Mouse (Mus musculus) CH12.LX (cell line): ENCODE measurements around the gene Ralgapb. TPM values are rescaled to one million over a fixed set of nuclear protein-coding genes. Genes with fewer than 3 reads are reported as not detected.

Source experiments
- DNase-seq: peaks from one replicate; pipeline ENCODE4 v3.0.0-alpha.2; 2013; ENCODE audit errors: extremely low read depth
- H3K27ac ChIP-seq: 2 replicates; pipeline ENCODE4 v1.5.1; 2012; ENCODE audit warnings: low read depth, mild to moderate bottlenecking, control low read depth, moderate library complexity; ENCODE audit not compliant: insufficient read depth
- H3K27me3 ChIP-seq: replicated peaks from 2 replicates; pipeline ENCODE3; 2012; ENCODE audit warnings: inconsistent platforms
- H3K36me3 ChIP-seq, 2 experiments: replicated peaks in 1 of 2; 2 replicates each; pipeline versions ENCODE3 to v1.6.1; 2012; ENCODE audit warnings: inconsistent platforms in 1 of 2, low read length in 1 of 2, mild to moderate bottlenecking in 1 of 2, mixed read lengths in 1 of 2, moderate library complexity in 1 of 2; ENCODE audit not compliant: control insufficient read depth in 1 of 2, insufficient read depth in 1 of 2
- H3K4me1 ChIP-seq, 2 experiments: 2 replicates each; pipeline ENCODE4 v1.6.1; 2012; ENCODE audit warnings: inconsistent platforms in 1 of 2, moderate library complexity in 1 of 2; ENCODE audit not compliant: insufficient read depth in 2 of 2, control insufficient read depth in 1 of 2
- H3K4me2 ChIP-seq: 2 replicates; pipeline ENCODE4 v1.6.1; 2012; ENCODE audit warnings: low read depth, mild to moderate bottlenecking, control low read depth; ENCODE audit not compliant: poor library complexity, insufficient read depth, severe bottlenecking
- H3K4me3 ChIP-seq, 3 experiments: fragments of 150-350 bp in 1 of 3; sonication (generic) in 1 of 3; replicated peaks in 1 of 3; 2 replicates each; pipeline versions ENCODE3 to v1.5.1; 2011 to 2012; ENCODE audit warnings: low read depth in 2 of 3, low read length in 2 of 3, mild to moderate bottlenecking in 2 of 3, moderate library complexity in 2 of 3, control low read depth in 1 of 3, improper control_type of control experiment in 1 of 3, inconsistent platforms in 1 of 3, mixed read lengths in 1 of 3; ENCODE audit not compliant: poor library complexity in 1 of 3
- H3K79me2 ChIP-seq: replicated peaks from 2 replicates; pipeline ENCODE4 v1.6.1; 2012; ENCODE audit warnings: mild to moderate bottlenecking, moderate library complexity; ENCODE audit not compliant: control insufficient read depth, poor library complexity, insufficient read depth, severe bottlenecking; ENCODE audit errors: extremely low read depth
- H3K9ac ChIP-seq: 2 replicates; pipeline ENCODE4 v1.6.1; 2012; ENCODE audit warnings: low read depth, mild to moderate bottlenecking, control low read depth, moderate library complexity; ENCODE audit not compliant: insufficient read depth
- H3K9me3 ChIP-seq: replicated peaks from 2 replicates; pipeline ENCODE3; 2012; ENCODE audit warnings: low read length, inconsistent platforms, mixed read lengths
- BHLHE40 ChIP-seq: IDR thresholded peaks from 2 replicates; pipeline ENCODE4 v1.6.1; 2011; ENCODE audit warnings: mild to moderate bottlenecking, low read depth, low read length, improper control_type of control experiment
- CHD2 ChIP-seq: IDR thresholded peaks from 2 replicates; pipeline ENCODE4 v1.6.1; 2011; ENCODE audit warnings: low read length, improper control_type of control experiment
- CTCF ChIP-seq, 2 experiments: IDR thresholded peaks in 1 of 2; conservative IDR thresholded peaks in 1 of 2; 2 replicates each; pipeline ENCODE4 v1.5.1; 2011 to 2012; ENCODE audit warnings: low read depth in 2 of 2, low read length in 2 of 2, improper control_type of control experiment in 1 of 2, inconsistent platforms in 1 of 2, mild to moderate bottlenecking in 1 of 2, moderate library complexity in 1 of 2
- E2F4 ChIP-seq: IDR thresholded peaks from 2 replicates; pipeline ENCODE4 v1.6.1; 2011; ENCODE audit warnings: low read depth, low read length, improper control_type of control experiment; ENCODE audit not compliant: insufficient replicate concordance
- ELF1 ChIP-seq: IDR thresholded peaks from 2 replicates; pipeline ENCODE4 v1.6.1; 2014; ENCODE audit warnings: low read depth, mild to moderate bottlenecking, inconsistent platforms, low read length, improper control_type of control experiment
- EP300 ChIP-seq: IDR thresholded peaks from 2 replicates; pipeline ENCODE4 v1.6.1; 2011; ENCODE audit warnings: low read length, improper control_type of control experiment
- ETS1 ChIP-seq: conservative IDR thresholded peaks from 2 replicates; pipeline ENCODE4 v1.6.1; 2012; ENCODE audit warnings: low read depth, mild to moderate bottlenecking, inconsistent platforms, low read length, improper control_type of control experiment, moderate library complexity
- GABPA ChIP-seq: IDR thresholded peaks from 2 replicates; pipeline ENCODE4 v1.6.1; 2012; ENCODE audit warnings: low read depth, low read length, improper control_type of control experiment, inconsistent platforms; ENCODE audit not compliant: insufficient replicate concordance
- HCFC1 ChIP-seq: IDR thresholded peaks from 2 replicates; pipeline ENCODE4 v1.6.1; 2012; ENCODE audit warnings: low read depth, mild to moderate bottlenecking, inconsistent platforms, low read length, improper control_type of control experiment
- JUND ChIP-seq: conservative IDR thresholded peaks from 2 replicates; pipeline ENCODE4 v1.6.1; 2011; ENCODE audit warnings: low read depth, low read length, improper control_type of control experiment
- KAT2A ChIP-seq: IDR thresholded peaks from 2 replicates; pipeline ENCODE4 v1.6.1; 2012; ENCODE audit warnings: low read length, improper control_type of control experiment, inconsistent platforms; ENCODE audit not compliant: insufficient replicate concordance
- MAFK ChIP-seq: IDR thresholded peaks from 2 replicates; pipeline ENCODE4 v1.6.1; 2011; ENCODE audit warnings: low read length, improper control_type of control experiment; ENCODE audit not compliant: insufficient replicate concordance
- MAX ChIP-seq: IDR thresholded peaks from 2 replicates; pipeline ENCODE4 v1.6.1; 2011; ENCODE audit warnings: low read length, improper control_type of control experiment
- MAZ ChIP-seq: IDR thresholded peaks from 2 replicates; pipeline ENCODE4 v1.6.1; 2012; ENCODE audit warnings: low read depth, mild to moderate bottlenecking, inconsistent platforms, low read length, improper control_type of control experiment, moderate library complexity
- MEF2A ChIP-seq: IDR thresholded peaks from 2 replicates; pipeline ENCODE4 v1.6.1; 2014; ENCODE audit warnings: low read depth, mild to moderate bottlenecking, inconsistent platforms, low read length, improper control_type of control experiment, borderline replicate concordance
- MXI1 ChIP-seq: IDR thresholded peaks from 2 replicates; pipeline ENCODE4 v1.6.1; 2011; ENCODE audit warnings: mild to moderate bottlenecking, low read depth, low read length, improper control_type of control experiment
- MYC ChIP-seq: IDR thresholded peaks from 2 replicates; pipeline ENCODE4 v1.6.1; 2011; ENCODE audit warnings: low read depth, mild to moderate bottlenecking, improper control_type of control experiment, low read length
- NELFE ChIP-seq: IDR thresholded peaks from 2 replicates; pipeline ENCODE4 v1.6.1; 2011; ENCODE audit warnings: low read depth, low read length, improper control_type of control experiment
- POLR2A ChIP-seq: IDR thresholded peaks from 2 replicates; pipeline ENCODE4 v1.6.1; 2011; ENCODE audit warnings: low read depth, mild to moderate bottlenecking, improper control_type of control experiment, low read length
- POLR2AphosphoS2 ChIP-seq: IDR thresholded peaks from 2 replicates; pipeline ENCODE4 v1.6.1; 2011; ENCODE audit warnings: low read depth, low read length, improper control_type of control experiment
- RCOR1 ChIP-seq: conservative IDR thresholded peaks from 2 replicates; pipeline ENCODE4 v1.6.1; 2012; ENCODE audit warnings: low read depth, mild to moderate bottlenecking, inconsistent platforms, low read length, improper control_type of control experiment
- SIN3A ChIP-seq: IDR thresholded peaks from 2 replicates; pipeline ENCODE4 v1.6.1; 2012; ENCODE audit warnings: low read length, improper control_type of control experiment, inconsistent platforms
- TBP ChIP-seq: conservative IDR thresholded peaks from 2 replicates; pipeline ENCODE4 v1.6.1; 2011; ENCODE audit warnings: low read depth, low read length, improper control_type of control experiment
- TCF12 ChIP-seq: IDR thresholded peaks from 2 replicates; pipeline ENCODE4 v1.6.1; 2014; ENCODE audit warnings: low read depth, mild to moderate bottlenecking, inconsistent platforms, low read length, improper control_type of control experiment
- UBTF ChIP-seq: IDR thresholded peaks from 2 replicates; pipeline ENCODE4 v1.6.1; 2012; ENCODE audit warnings: low read depth, mild to moderate bottlenecking, inconsistent platforms, low read length, improper control_type of control experiment, moderate library complexity
- USF1 ChIP-seq: IDR thresholded peaks from 2 replicates; pipeline ENCODE4 v1.6.1; 2014; ENCODE audit warnings: low read depth, mild to moderate bottlenecking, inconsistent platforms, low read length, improper control_type of control experiment
- USF2 ChIP-seq: conservative IDR thresholded peaks from 2 replicates; pipeline ENCODE4 v1.6.1; 2011; ENCODE audit warnings: low read depth, low read length, improper control_type of control experiment
- ZC3H11A ChIP-seq: IDR thresholded peaks from 2 replicates; pipeline ENCODE4 v1.6.1; 2012; ENCODE audit warnings: low read depth, mild to moderate bottlenecking, inconsistent platforms, low read length, improper control_type of control experiment
- ZMIZ1 ChIP-seq: IDR thresholded peaks from 2 replicates; pipeline ENCODE4 v1.6.1; 2012; ENCODE audit warnings: low read depth, mild to moderate bottlenecking, inconsistent platforms, low read length, improper control_type of control experiment
- ZNF384 ChIP-seq: IDR thresholded peaks from 2 replicates; pipeline ENCODE4 v1.6.1; 2012; ENCODE audit warnings: low read depth, low read length, improper control_type of control experiment, inconsistent platforms
- dilution Hi-C: fragments of 300-500 bp; cut with MboI; formaldehyde crosslinking; loops from 2 replicates; pipeline ENCODE4 v1.14.3; 2020; ENCODE audit warnings: low sequenced_read_pairs; ENCODE audit not compliant: extremely low pct_unique_long_range_greater_than_20kb, extremely low pct_ligation_motif_present
- in situ Hi-C: fragments of 300-500 bp; cut with MboI; formaldehyde crosslinking; loops from 3 replicates; pipeline ENCODE4 v1.14.3; 2019; ENCODE audit warnings: low sequenced_read_pairs, low pct_ligation_motif_present, low pct_unique_long_range_greater_than_20kb, mixed read lengths
- polyA plus RNA-seq: library from polyadenylated mRNA; unstranded; fragments of >175 nt; gene quantifications from 2 replicates; pipeline ENCODE4 v1.2.1, GENCODE M21; 2012; ENCODE audit warnings: low read depth; ENCODE audit not compliant: insufficient read length
- total RNA-seq, 2 experiments: library from RNA; depleted of rRNA; stranded (reverse); fragments of 300-350 nt in 1 of 2; fragments of >200 nt in 1 of 2; gene quantifications; 2 replicates each; pipeline ENCODE4 v1.2.3; 2012 to 2014

Gene Ralgapb
- total and polyA plus RNA-seq, 3 experiments: 10.7 to 18.4 (median 12.9) TPM

DNA sequence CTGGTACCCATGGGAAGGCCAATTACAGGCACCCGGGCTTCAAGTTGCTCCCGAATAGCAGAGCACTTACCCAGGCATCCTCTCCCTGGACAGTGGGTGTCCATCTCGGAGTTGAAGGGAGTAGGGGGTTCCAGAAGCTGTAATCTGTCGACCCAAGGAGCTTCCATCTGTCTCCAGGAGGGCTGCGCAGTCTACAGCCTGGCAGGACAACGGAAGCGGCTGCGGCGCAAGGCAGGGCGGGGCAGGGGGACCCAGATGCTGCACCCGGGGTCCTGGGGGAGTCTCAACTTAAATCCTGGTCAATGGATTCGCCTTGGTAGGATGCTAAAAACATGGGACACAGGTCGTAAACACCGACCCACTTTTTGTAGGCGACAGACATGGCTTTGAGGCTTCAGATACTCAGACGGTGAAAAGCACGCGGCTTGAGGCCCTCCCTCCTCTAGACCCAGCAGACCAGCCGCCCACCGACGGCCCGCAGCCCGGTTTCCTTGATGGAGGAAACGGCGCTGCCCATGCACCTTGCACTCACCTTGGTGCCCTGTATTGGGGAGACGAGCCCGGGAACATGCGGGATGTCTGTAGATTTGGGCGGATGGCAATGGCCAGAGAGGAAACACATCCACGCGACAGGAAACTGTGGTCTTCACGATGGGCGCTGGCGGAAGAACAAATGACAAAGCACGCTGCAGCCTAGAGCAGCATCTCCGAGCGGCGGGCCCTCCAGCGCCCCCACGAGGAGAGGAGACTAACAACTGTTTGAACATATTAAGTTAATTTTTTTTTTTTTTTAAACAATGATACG lies 48.6 kb upstream of the Ralgapb start:
- peaks cover 43 to 46% of the 10 kb centered on the region in 2 experiments for H3K36me3 ChIP-seq
- peak overlapping the region; percentile 52; the same call in 1 of the 2 replicates for H3K4me2 ChIP-seq
- peak overlapping the region; percentile 72 to 98 (median 95) for H3K4me3 ChIP-seq
- peaks cover 13 to 39% of the 10 kb centered on the region in 2 experiments for H3K4me1 ChIP-seq
- TF ChIP-seq MEF2A (peak; percentile 65), MYC (peak; percentile 100), CTCF (conservative IDR thresholded peaks at IDR 0.05 in 1 of 2, IDR thresholded peaks at IDR 0.05 in 1 of 2; ENCODE audit: low read depth in 2 of 2, low read length in 2 of 2) (peak in 1 of 2 experiments; percentile 94; a peak in 1 of 4 replicates), USF2 (no peak), TCF12 (peak; percentile 90), NELFE (peak; percentile 89), SIN3A (peak; percentile 95), ZMIZ1 (peak; percentile 84), KAT2A (peak; percentile 81), MAZ (peak; percentile 70; the same call in 1 of the 2 replicates), GABPA (peak; percentile 77), HCFC1 (peak; percentile 89), UBTF (no peak), CHD2 (no peak), MAX (peak; percentile 98), POLR2A (peak; percentile 90), ZNF384 (peak; percentile 93), BHLHE40 (peak; percentile 38; the same call in 1 of the 2 replicates), MXI1 (peak; percentile 98), USF1 (no peak), EP300 (0 out of 2 replicates have a peak, but pooled peaks have one; percentile 17), E2F4 (no peak), ELF1 (peak; percentile 81), POLR2AphosphoS2 (peak; percentile 81), MAFK (peak; percentile 13; the same call in 1 of the 2 replicates), TBP (peak; percentile 93), JUND (peak; percentile 61), ETS1 (0 out of 2 replicates have a peak, but pooled peaks have one; percentile 40), ZC3H11A (no peak), RCOR1 (0 out of 2 replicates have a peak, but pooled peaks have one; percentile 46)
- dilution Hi-C loops (no loop called here), in situ Hi-C loops (loop anchor here (25.0 kb wide), 1 partner anchor 276 kb away; no protein-coding TSS in a partner anchor)
- peaks cover 38% of the 10 kb centered on the region for H3K79me2 ChIP-seq
- peak overlapping the region; percentile 58 for H3K27ac ChIP-seq
- H3K9ac ChIP-seq: peak overlapping the region; percentile 79
- no peaks in the 10 kb centered on the region for H3K27me3 ChIP-seq
- peak; percentile 92 for DNase-seq
- H3K9me3 ChIP-seq: no peaks in the 10 kb centered on the region
